Mouse (Mus musculus) hindbrain, embryonic 13.5 days (tissue): ENCODE measurements around the gene Car5a. TPM values are rescaled to one million over a fixed set of nuclear protein-coding genes. Genes with fewer than 3 reads are reported as not detected.
A peak's percentile ranks its signal among the peaks of the same experiment; 100 is the strongest.

Source experiments
- ATAC-seq: fragments of 200-750 bp; cut with Nextera tagmentation; 2 replicates; pipeline ENCODE4 v1.8.0; 2017; ENCODE audit warnings: moderate TSS enrichment; ENCODE audit not compliant: low FRiP score
- H3K27ac ChIP-seq: fragments of 300-500 bp; sonication (generic); 2 replicates; pipeline ENCODE4 v1.5.1; 2015; ENCODE audit warnings: inconsistent platforms, mild to moderate bottlenecking, moderate library complexity
- H3K27me3 ChIP-seq: fragments of 300-500 bp; sonication (generic); 2 replicates; pipeline ENCODE4 v1.6.1; 2015; ENCODE audit warnings: mild to moderate bottlenecking, inconsistent platforms
- H3K36me3 ChIP-seq: fragments of 300-500 bp; sonication (generic); 2 replicates; pipeline ENCODE4 v1.6.1; 2015; ENCODE audit warnings: mild to moderate bottlenecking, inconsistent platforms
- H3K4me1 ChIP-seq: fragments of 300-500 bp; sonication (generic); replicated peaks from 2 replicates; pipeline ENCODE4 v1.6.1; 2015; ENCODE audit warnings: inconsistent platforms
- H3K4me2 ChIP-seq: fragments of 300-500 bp; sonication (generic); 2 replicates; pipeline ENCODE4 v1.6.1; 2015; ENCODE audit warnings: inconsistent platforms, mild to moderate bottlenecking, moderate library complexity
- H3K4me3 ChIP-seq: fragments of 300-500 bp; sonication (generic); 2 replicates; pipeline ENCODE4 v1.5.1; 2015; ENCODE audit warnings: mild to moderate bottlenecking, inconsistent platforms
- H3K9ac ChIP-seq: fragments of 300-500 bp; sonication (generic); 2 replicates; pipeline ENCODE4 v1.6.1; 2015; ENCODE audit warnings: mild to moderate bottlenecking, inconsistent platforms
- H3K9me3 ChIP-seq: fragments of 300-500 bp; sonication (generic); 2 replicates; pipeline ENCODE4 v1.6.1; 2016; ENCODE audit warnings: inconsistent platforms
- WGBS: fragments of 180-500 bp; shearing (Covaris S2); methylation state at CpG from one replicate; pipeline ENCODE4 v1.1.7; 2015; 5-methylcytosine and 5-hydroxymethylcytosine counted together
- polyA plus RNA-seq: library from polyadenylated mRNA; unstranded; fragments of >200 nt; fragmentation: Nextera tagmentation; extraction: Ambion mirVana; gene quantifications from 2 replicates; pipeline ENCODE4 v1.2.1, GENCODE M21; 2015

Gene Car5a
- polyA plus RNA-seq, 1 experiment from 2014 or later: 0.43 TPM

DNA sequence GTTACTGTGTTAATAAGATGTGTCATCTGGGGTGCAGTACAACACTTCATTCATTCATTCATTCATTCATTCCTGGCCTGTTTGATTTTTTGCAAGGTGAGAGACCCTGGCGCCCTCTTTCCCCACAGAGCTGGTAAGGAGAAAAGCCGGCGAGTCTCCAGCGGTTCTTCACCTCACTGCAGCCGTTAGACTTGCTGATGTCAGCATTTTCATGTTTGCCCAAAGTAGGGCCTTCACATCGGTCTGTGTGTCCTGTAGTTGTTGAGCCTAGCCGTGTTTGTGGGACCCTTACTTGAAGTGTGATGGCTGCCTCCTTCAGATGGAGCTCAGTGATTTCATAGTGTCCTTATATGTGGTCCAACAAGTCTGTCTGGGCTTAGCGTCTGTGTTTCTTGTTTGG, 25.5 kb upstream of the Car5a start:
- no peak for ATAC-seq
- Histone ChIP-seq H3K4me3 (no peak overlapping the region), H3K36me3 (peaks cover 16% of the 10 kb centered on the region), H3K27me3 (no peaks in the 10 kb centered on the region), H3K27ac (no peak overlapping the region), H3K9ac (peak overlapping the region; percentile 53), H3K9me3 (no peaks in the 10 kb centered on the region), H3K4me2 (no peak overlapping the region), H3K4me1 (peaks cover 55% of the 10 kb centered on the region)
- 80% methylated on average over 8 of the region's 8 CpGs for WGBS

DNA sequence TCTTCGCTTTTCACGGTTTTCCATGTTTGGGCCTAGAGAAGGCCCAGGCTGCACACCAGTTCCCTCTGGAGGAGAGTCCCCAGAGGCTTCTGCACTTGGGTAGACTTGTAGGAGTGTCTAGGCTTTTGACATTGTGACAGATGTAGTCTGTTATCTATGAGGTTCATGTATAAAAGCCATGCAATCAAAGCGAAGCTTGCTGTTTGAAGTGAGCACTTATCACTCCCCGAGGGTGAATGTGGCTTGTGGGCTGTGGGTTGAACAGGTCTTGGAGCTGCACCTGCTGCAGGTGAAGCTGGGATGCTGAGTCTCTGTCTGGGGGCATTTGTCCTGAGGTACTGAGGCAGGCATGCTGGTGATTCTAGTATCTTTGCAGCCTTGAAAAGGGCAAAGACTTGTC, 23.8 kb upstream of the Car5a start:
- Histone ChIP-seq H3K36me3 (no peaks in the 10 kb centered on the region), H3K27me3 (no peaks in the 10 kb centered on the region), H3K9me3 (no peaks in the 10 kb centered on the region), H3K4me1 (peaks cover 59% of the 10 kb centered on the region), H3K4me3 (no peak overlapping the region), H3K9ac (no peak overlapping the region), H3K27ac (peak overlapping the region; percentile 73), H3K4me2 (no peak overlapping the region)
- 79% methylated on average over 4 of the region's 4 CpGs for WGBS
- no peak for ATAC-seq

DNA sequence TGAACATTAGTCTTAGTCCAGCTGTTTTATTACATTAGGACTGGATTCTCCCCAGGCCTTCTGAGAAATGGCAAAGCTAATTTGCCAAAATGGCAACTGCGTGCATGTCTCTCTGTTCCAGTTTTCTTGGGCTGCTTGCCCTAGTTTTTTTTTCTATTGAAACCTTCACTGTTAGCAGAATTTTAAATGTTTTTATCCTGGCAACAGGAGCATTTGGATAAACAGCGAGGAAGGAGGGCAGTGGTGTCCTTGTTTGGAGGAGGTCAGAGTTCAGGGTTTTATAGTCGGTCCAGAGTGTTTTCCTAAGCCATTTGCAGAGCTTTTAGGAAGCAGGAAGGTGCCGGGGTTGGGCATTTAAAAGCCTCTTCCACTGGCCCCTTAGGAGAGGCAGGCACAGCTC, 23.3 kb upstream of the Car5a start:
- no peak for ATAC-seq
- peak overlapping the region; percentile 73 for H3K27ac ChIP-seq
- peak overlapping the region; percentile 8; the same call in 1 of the 2 replicates for H3K9ac ChIP-seq
- H3K4me1 ChIP-seq: peaks cover 59% of the 10 kb centered on the region
- WGBS: 41% methylated on average over 4 of the region's 4 CpGs
- H3K27me3 ChIP-seq: no peaks in the 10 kb centered on the region
- no peaks in the 10 kb centered on the region for H3K9me3 ChIP-seq
- no peak overlapping the region for H3K4me2 ChIP-seq
- H3K36me3 ChIP-seq: no peaks in the 10 kb centered on the region
- no peak overlapping the region for H3K4me3 ChIP-seq

DNA sequence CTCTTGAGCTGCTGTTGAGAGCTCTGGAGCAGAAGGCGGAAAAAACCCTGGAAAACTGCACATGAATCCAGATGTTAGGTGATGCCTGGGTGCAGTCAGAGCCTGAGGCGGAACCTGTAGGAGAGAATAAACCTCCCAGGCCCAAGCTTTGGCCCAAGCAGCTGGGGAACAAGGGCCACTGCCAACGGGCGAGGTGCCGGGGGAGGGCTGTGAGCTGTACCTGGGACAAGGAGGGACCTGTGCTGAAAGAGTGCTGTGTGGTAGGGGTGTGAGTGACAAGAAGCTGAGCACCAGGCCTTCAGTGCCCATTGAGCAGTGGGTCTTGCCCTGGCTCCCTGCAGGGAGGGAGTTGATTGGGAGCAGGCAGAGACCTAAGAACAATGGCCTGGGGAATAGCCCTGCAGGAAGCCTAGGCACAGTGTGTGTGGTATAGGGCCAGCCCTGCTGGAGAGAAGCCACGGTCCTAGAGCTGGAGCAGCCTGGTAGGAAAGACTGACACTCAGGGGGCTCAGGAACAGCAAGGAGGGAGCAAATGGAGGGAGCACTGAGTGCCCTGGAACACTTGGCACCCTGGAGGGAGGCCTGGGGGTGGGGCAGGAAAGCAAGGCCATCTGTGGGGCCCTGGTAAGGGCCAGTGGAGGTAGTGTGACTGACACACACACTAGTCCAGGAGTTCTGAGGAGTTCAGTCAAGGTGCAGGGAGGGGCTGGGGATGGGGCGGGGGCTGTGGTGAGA, 22.2 kb upstream of the Car5a start:
- Histone ChIP-seq H3K9ac (peak overlapping the region; percentile 53), H3K9me3 (no peaks in the 10 kb centered on the region), H3K36me3 (no peaks in the 10 kb centered on the region), H3K27ac (peak overlapping the region; percentile 73), H3K27me3 (no peaks in the 10 kb centered on the region), H3K4me2 (no peak overlapping the region), H3K4me1 (peaks cover 59% of the 10 kb centered on the region), H3K4me3 (no peak overlapping the region)
- ATAC-seq: peak; percentile 59
- WGBS: 43% methylated on average over 7 of the region's 7 CpGs

DNA sequence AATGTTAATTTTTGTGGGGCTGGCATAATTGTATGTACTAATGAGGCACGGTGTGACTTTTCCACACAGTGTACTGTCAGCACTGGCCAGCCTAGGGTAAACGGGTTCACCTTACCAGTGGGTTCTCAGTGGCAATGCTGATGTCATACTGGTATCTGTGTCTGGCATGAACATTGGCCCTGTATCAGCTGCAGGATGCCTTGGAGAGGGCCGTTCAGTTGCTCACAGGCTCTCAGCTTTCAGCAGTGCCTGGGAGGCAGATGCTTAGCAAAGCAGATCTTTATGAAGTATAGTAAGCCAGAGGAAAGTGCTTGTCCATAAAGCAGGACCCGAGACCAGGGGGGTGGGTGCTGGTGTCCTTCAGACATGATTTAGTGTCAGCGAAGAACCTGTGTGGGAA, 21.4 kb upstream of the Car5a start:
- no peak overlapping the region for H3K4me2 ChIP-seq
- no peak overlapping the region for H3K4me3 ChIP-seq
- WGBS: 67% methylated on average over 5 of the region's 5 CpGs
- H3K27ac ChIP-seq: peak overlapping the region; percentile 73
- no peaks in the 10 kb centered on the region for H3K9me3 ChIP-seq
- H3K4me1 ChIP-seq: peaks cover 51% of the 10 kb centered on the region
- no peaks in the 10 kb centered on the region for H3K36me3 ChIP-seq
- no peaks in the 10 kb centered on the region for H3K27me3 ChIP-seq
- ATAC-seq: no peak
- peak overlapping the region; percentile 53 for H3K9ac ChIP-seq

DNA sequence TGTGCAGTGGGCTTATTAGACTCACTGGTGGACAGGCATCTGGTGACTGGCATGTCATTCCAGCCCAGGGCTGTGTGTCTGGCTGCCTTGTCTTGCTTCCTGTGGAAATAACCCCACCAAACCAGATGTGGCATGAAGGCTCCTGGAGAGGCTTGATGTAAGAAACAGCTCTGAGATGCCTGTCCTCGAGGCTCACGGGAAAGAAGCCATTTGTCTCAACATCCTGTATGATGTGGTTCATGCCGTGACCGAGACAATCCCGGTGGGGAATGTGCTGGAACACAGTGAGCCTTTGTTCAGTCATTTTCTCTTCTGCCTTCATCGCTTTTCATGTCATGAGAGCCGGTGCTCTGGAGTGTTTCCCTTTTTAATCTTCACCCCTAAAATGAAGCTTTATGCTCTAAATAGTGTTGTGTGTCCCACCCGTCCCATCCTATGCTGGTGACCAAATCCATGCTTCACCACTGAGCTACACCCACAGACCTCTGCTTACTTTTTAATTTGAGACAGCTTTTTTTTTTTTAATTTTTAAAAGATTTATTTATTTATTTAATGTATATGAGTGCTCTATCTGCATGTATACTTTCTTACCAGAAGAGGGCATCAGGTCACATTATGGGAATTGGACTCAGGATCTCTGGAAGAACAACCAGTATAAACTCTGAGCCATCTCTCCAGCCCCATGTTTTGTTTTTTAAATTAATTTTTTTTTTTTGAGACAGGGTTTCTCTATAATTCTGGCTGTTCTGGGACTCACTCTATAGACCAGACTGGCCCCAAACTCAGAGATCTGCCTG, 20.2 kb upstream of the Car5a start:
- WGBS: 67% methylated on average over 8 of the region's 8 CpGs
- H3K27ac ChIP-seq: peak overlapping the region; percentile 58; the same call in 1 of the 2 replicates
- no peak for ATAC-seq
- H3K9me3 ChIP-seq: no peaks in the 10 kb centered on the region
- H3K9ac ChIP-seq: no peak overlapping the region
- no peaks in the 10 kb centered on the region for H3K27me3 ChIP-seq
- H3K36me3 ChIP-seq: no peaks in the 10 kb centered on the region
- H3K4me2 ChIP-seq: no peak overlapping the region
- peaks cover 49% of the 10 kb centered on the region for H3K4me1 ChIP-seq
- no peak overlapping the region for H3K4me3 ChIP-seq

DNA sequence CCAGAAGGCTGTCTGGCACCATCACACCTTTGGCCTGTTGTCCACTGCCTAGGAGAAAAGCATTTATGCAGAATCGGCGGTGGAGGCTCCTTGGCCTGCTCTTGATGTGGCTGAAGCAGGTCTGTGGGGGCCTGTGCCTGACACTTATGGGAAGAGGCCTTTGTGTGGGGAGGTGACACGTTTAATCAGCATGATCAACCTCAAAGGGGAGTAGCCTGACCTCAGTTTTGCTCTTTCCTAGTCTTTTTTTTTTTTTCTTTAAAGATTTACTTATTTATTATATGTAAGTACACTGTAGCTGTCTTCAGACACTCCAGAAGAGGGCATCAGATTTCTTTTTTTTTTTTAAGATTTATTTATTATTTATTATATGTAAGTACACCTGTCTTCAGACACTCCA, 18.2 kb upstream of the Car5a start:
- peaks cover 42% of the 10 kb centered on the region for H3K4me1 ChIP-seq
- ATAC-seq: no peak
- no peak overlapping the region for H3K4me3 ChIP-seq
- no peaks in the 10 kb centered on the region for H3K9me3 ChIP-seq
- H3K36me3 ChIP-seq: no peaks in the 10 kb centered on the region
- 83% methylated on average over 3 of the region's 3 CpGs for WGBS
- H3K4me2 ChIP-seq: no peak overlapping the region
- no peaks in the 10 kb centered on the region for H3K27me3 ChIP-seq
- H3K27ac ChIP-seq: no peak overlapping the region
- no peak overlapping the region for H3K9ac ChIP-seq

DNA sequence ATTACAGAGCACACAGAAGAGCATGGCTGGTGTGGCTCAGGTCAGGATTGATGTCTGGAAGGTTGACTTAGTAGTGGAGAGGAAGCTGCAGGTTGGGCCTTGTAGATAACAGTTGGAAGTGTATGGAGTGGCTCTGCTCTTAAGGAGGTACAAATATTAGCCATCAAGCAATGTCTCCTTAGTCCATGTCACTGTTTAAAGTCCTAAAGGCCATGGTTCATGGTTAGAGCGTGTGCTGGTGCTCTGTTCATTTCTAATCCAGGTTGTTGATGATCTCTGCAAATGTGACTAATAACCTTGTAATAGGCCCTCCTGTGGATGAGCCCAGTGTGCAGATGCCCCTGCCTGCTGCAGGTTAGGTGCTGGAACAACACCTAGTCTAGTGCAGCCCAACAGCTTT, 13.7 kb upstream of the Car5a start:
- Histone ChIP-seq H3K27ac (no peak overlapping the region), H3K27me3 (no peaks in the 10 kb centered on the region), H3K4me1 (peaks cover 34% of the 10 kb centered on the region), H3K9ac (no peak overlapping the region), H3K9me3 (no peaks in the 10 kb centered on the region), H3K4me3 (no peak overlapping the region), H3K36me3 (peaks cover 20% of the 10 kb centered on the region), H3K4me2 (no peak overlapping the region)
- no peak for ATAC-seq
- 88% methylated on average over 1 of the region's 1 CpGs for WGBS

DNA sequence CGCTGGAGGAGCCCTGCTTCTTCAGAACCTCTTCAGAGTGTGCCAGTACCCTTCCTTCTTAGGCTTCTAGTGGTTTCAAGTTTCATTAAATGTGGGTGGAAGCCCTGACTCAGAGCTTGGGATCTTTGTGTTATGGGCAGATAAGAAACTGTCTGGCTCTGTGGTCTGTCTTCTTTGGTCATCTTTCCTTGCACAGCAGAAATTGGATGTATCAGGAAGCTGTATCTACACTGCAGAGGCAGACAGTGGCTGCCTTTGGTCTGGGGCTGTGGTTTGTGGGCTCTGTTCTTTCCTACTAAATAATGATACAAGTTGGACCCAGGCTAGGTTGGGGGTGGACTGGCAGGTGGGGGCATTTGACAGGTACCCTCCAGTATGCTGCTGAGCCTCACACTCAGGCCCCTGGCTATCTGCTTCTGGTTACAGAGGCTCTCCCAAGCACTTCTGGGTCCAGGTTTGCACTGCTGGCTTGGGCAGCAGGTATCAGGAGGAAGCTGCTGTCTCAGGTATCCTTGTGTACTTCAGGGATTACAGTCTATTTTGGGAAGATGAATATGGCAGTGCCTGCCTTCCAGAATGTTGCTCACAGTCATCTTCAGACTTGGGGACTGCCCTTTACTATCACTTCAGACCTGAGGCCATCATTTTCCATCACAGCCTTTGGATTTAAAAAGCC, 11.3 kb upstream of the Car5a start:
- no peak for ATAC-seq
- Histone ChIP-seq H3K9ac (no peak overlapping the region), H3K27me3 (no peaks in the 10 kb centered on the region), H3K36me3 (peaks cover 20% of the 10 kb centered on the region), H3K4me2 (no peak overlapping the region), H3K27ac (no peak overlapping the region), H3K4me3 (no peak overlapping the region), H3K4me1 (peaks cover 52% of the 10 kb centered on the region), H3K9me3 (no peaks in the 10 kb centered on the region)
- WGBS: 74% methylated on average over 1 of the region's 1 CpGs

DNA sequence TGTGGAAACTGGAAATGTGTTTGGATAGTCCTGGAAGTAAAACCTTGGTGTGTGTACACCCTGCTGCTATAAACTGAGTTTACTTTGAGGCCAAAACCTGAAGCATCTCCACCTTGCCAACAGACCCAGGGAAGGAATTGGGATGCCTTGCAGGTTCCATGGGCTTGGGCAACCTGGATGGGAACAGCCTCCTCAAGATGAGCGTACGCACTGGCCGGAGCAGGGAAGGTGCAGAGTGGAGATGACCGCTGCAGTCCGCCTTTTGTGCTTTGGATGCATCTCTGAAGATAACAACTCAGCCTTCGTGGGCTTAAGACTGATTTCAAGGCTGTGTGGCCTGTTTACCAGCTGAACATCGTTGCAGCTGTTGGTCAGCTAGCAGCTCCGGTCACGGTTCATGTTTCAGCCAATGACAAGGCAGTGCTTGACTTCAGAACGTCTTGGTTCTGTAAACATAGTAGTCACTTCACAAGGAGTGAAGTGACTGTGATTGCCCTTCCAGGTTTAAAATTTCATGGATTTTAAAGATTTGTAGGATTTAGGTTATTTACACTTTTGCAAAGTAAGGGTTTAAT, 10.4 kb upstream of the Car5a start:
- Histone ChIP-seq H3K4me2 (no peak overlapping the region), H3K36me3 (peaks cover 20% of the 10 kb centered on the region), H3K27ac (no peak overlapping the region), H3K4me1 (peaks cover 46% of the 10 kb centered on the region), H3K9me3 (no peaks in the 10 kb centered on the region), H3K9ac (no peak overlapping the region), H3K4me3 (no peak overlapping the region), H3K27me3 (no peaks in the 10 kb centered on the region)
- ATAC-seq: no peak
- WGBS: 84% methylated on average over 10 of the region's 10 CpGs

DNA sequence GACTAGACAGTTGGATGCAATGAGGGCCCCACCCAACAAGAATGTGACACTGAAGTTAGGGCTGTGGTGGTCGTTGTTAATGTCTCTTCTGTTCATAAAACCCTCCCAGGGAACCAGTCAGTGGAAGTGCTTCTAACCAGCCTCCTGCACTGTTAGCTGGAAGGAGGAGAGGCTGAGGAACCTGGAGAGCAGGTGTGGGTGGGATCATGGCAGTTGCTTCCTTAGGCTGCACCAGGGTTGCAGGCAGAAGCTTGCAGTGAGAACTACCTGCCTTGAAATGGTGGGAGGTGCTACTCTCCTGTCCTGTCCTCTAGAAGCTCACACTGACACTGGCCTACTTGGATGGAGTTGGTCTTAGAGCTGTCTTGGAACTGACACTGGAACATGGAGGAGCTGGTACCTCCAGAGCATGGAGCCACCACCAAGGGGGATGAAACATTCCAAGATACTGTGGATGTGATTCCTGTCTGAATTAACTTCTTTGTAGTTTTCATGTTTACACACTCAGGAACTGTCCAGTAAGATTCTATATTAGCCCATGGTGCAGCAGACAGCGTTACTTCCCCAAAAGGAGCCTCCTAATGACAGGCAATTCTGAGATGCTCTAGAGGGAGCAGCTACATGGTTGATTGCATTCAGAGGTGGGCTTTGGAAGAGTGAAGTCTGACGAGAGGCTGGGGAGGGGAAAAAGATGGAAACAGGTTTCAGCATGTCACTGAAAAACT, 9.3 kb upstream of the Car5a start:
- Histone ChIP-seq H3K4me2 (no peak overlapping the region), H3K9ac (no peak overlapping the region), H3K36me3 (peaks cover 20% of the 10 kb centered on the region), H3K4me1 (peaks cover 50% of the 10 kb centered on the region), H3K4me3 (no peak overlapping the region), H3K27ac (no peak overlapping the region), H3K9me3 (no peaks in the 10 kb centered on the region), H3K27me3 (no peaks in the 10 kb centered on the region)
- WGBS: 63% methylated on average over 3 of the region's 3 CpGs
- no peak for ATAC-seq
